Mouse (Mus musculus): ENCODE measurements around the gene Mitf. TPM values are rescaled to one million over a fixed set of nuclear protein-coding genes. Genes with fewer than 3 reads are reported as not detected.

Gene Mitf
- polyA plus RNA-seq, 1 experiment from 2014 or later: 1.1 TPM

GRCm38 (mm10) chr6:98015819-98016218 lies 209.0 kb downstream of the Mitf start:
- ATAC-seq (ENCODE audit: low read depth): no peak
- WGBS: 84% methylated on average over 5 of the region's 5 CpGs
- Histone ChIP-seq H3K4me2 (no peak overlapping the region), H3K9ac (no peak overlapping the region), H3K36me3 (no peaks in the 10 kb centered on the region), H3K27me3 (no peaks in the 10 kb centered on the region), H3K9me3 (no peaks in the 10 kb centered on the region), H3K27ac (replicated peaks) (no peak overlapping the region), H3K4me3 (no peak overlapping the region), H3K4me1 (replicated peaks) (no peaks in the 10 kb centered on the region)

- H3K4me1 ChIP-seq (replicated peaks): no peaks in the 10 kb centered on the region
- H3K36me3 ChIP-seq: no peaks in the 10 kb centered on the region
- WGBS: 82% methylated on average over 1 of the region's 1 CpGs
- ATAC-seq (ENCODE audit: low read depth): no peak
- no peak overlapping the region for H3K4me2 ChIP-seq
- H3K9me3 ChIP-seq: no peaks in the 10 kb centered on the region
- peaks cover 11% of the 10 kb centered on the region; the same call in 1 of the 2 replicates for H3K27me3 ChIP-seq
- no peak overlapping the region for H3K9ac ChIP-seq
- no peak overlapping the region for H3K4me3 ChIP-seq
- no peak overlapping the region for H3K27ac ChIP-seq (replicated peaks)
These were observed 217.0 kb downstream of the Mitf start for GRCm38 (mm10) chr6:98023876-98024275.

- H3K36me3 ChIP-seq: no peaks in the 10 kb centered on the region
- ATAC-seq (ENCODE audit: low read depth): no peak
- H3K27me3 ChIP-seq: peaks cover 72% of the 10 kb centered on the region
- 0 out of 2 replicates have a peak, but pooled peaks cover 4% of the 10 kb centered on the region for H3K4me1 ChIP-seq (replicated peaks)
- H3K4me2 ChIP-seq: no peak overlapping the region
- H3K9me3 ChIP-seq: no peaks in the 10 kb centered on the region
- 27% methylated on average over 3 of the region's 3 CpGs for WGBS
- H3K4me3 ChIP-seq: no peak overlapping the region
- no peak overlapping the region for H3K27ac ChIP-seq (replicated peaks)
- H3K9ac ChIP-seq: no peak overlapping the region
These were observed 231.7 kb downstream of the Mitf start for GRCm38 (mm10) chr6:98038513-98038912.

- Histone ChIP-seq H3K27ac (replicated peaks) (no peak overlapping the region), H3K27me3 (peaks cover 66% of the 10 kb centered on the region), H3K36me3 (no peaks in the 10 kb centered on the region), H3K4me3 (no peak overlapping the region), H3K9me3 (no peaks in the 10 kb centered on the region), H3K4me1 (replicated peaks) (peaks cover 11% of the 10 kb centered on the region), H3K9ac (no peak overlapping the region), H3K4me2 (no peak overlapping the region)
- WGBS: 74% methylated on average over 7 of the region's 7 CpGs
- ATAC-seq (ENCODE audit: low read depth): no peak
These were observed 234.9 kb downstream of the Mitf start for GRCm38 (mm10) chr6:98041795-98042194.

- H3K4me2 ChIP-seq: no peak overlapping the region
- peak; percentile 86 for ATAC-seq (ENCODE audit: low read depth)
- H3K27ac ChIP-seq (replicated peaks): peak overlapping the region; percentile 75
- no peak overlapping the region for H3K9ac ChIP-seq
- peaks cover 32% of the 10 kb centered on the region for H3K4me1 ChIP-seq (replicated peaks)
- WGBS: 22% methylated on average over 11 of the region's 11 CpGs
- H3K27me3 ChIP-seq: peaks cover 45% of the 10 kb centered on the region
- no peak overlapping the region for H3K4me3 ChIP-seq
- H3K9me3 ChIP-seq: no peaks in the 10 kb centered on the region
- no peaks in the 10 kb centered on the region for H3K36me3 ChIP-seq
These were observed 239.7 kb downstream of the Mitf start for GRCm38 (mm10) chr6:98046295-98047108.

- H3K36me3 ChIP-seq: no peaks in the 10 kb centered on the region
- H3K27me3 ChIP-seq: peaks cover 34% of the 10 kb centered on the region
- no peak overlapping the region for H3K4me3 ChIP-seq
- peaks cover 32% of the 10 kb centered on the region for H3K4me1 ChIP-seq (replicated peaks)
- no peak overlapping the region for H3K4me2 ChIP-seq
- peak overlapping the region; percentile 40; the same call in 1 of the 2 replicates for H3K27ac ChIP-seq (replicated peaks)
- H3K9ac ChIP-seq: no peak overlapping the region
- ATAC-seq (ENCODE audit: low read depth): no peak
- WGBS: 53% methylated on average over 6 of the region's 6 CpGs
- no peaks in the 10 kb centered on the region for H3K9me3 ChIP-seq
These were observed 240.9 kb downstream of the Mitf start for GRCm38 (mm10) chr6:98047741-98048140.

GRCm38 (mm10) chr6:98048671-98049438 lies 242.0 kb downstream of the Mitf start:
- Histone ChIP-seq H3K27ac (replicated peaks) (peak overlapping the region; percentile 23), H3K9ac (no peak overlapping the region), H3K4me3 (no peak overlapping the region), H3K4me2 (no peak overlapping the region), H3K4me1 (replicated peaks) (peaks cover 32% of the 10 kb centered on the region), H3K9me3 (no peaks in the 10 kb centered on the region), H3K36me3 (no peaks in the 10 kb centered on the region), H3K27me3 (peaks cover 23% of the 10 kb centered on the region)
- WGBS: 13% methylated on average over 14 of the region's 14 CpGs
- ATAC-seq (ENCODE audit: low read depth): peak; percentile 38; the same call in 1 of the 2 replicates

GRCm38 (mm10) chr6:98049551-98049950 lies 242.7 kb downstream of the Mitf start:
- H3K4me2 ChIP-seq: no peak overlapping the region
- no peak overlapping the region for H3K4me3 ChIP-seq
- peaks cover 20% of the 10 kb centered on the region for H3K27me3 ChIP-seq
- no peak overlapping the region for H3K9ac ChIP-seq
- H3K4me1 ChIP-seq (replicated peaks): peaks cover 32% of the 10 kb centered on the region
- WGBS: 30% methylated on average over 2 of the region's 2 CpGs
- H3K27ac ChIP-seq (replicated peaks): peak overlapping the region; percentile 23; the same call in 1 of the 2 replicates
- no peaks in the 10 kb centered on the region for H3K9me3 ChIP-seq
- ATAC-seq (ENCODE audit: low read depth): no peak
- H3K36me3 ChIP-seq: no peaks in the 10 kb centered on the region

- H3K27ac ChIP-seq (replicated peaks): no peak overlapping the region
- no peaks in the 10 kb centered on the region for H3K9me3 ChIP-seq
- H3K9ac ChIP-seq: no peak overlapping the region
- no peaks in the 10 kb centered on the region; the same call in 1 of the 2 replicates for H3K27me3 ChIP-seq
- 0 out of 2 replicates have a peak, but pooled peaks cover 5% of the 10 kb centered on the region for H3K4me1 ChIP-seq (replicated peaks)
- no peak overlapping the region for H3K4me3 ChIP-seq
- no peaks in the 10 kb centered on the region for H3K36me3 ChIP-seq
- ATAC-seq (ENCODE audit: low read depth): no peak
- 92% methylated on average over 13 of the region's 13 CpGs for WGBS
- no peak overlapping the region for H3K4me2 ChIP-seq
These were observed 255.0 kb downstream of the Mitf start for GRCm38 (mm10) chr6:98061878-98062277.

- Histone ChIP-seq H3K4me3 (no peak overlapping the region), H3K4me1 (replicated peaks) (0 out of 2 replicates have a peak, but pooled peaks cover 5% of the 10 kb centered on the region), H3K36me3 (no peaks in the 10 kb centered on the region), H3K4me2 (no peak overlapping the region), H3K9ac (no peak overlapping the region), H3K9me3 (no peaks in the 10 kb centered on the region), H3K27me3 (no peaks in the 10 kb centered on the region), H3K27ac (replicated peaks) (no peak overlapping the region)
- no peak for ATAC-seq (ENCODE audit: low read depth)
- 25% methylated on average over 5 of the region's 5 CpGs for WGBS
These were observed 258.1 kb downstream of the Mitf start for GRCm38 (mm10) chr6:98064926-98065325.

GRCm38 (mm10) chr6:98066420-98066819 lies 259.6 kb downstream of the Mitf start:
- Histone ChIP-seq H3K9me3 (no peaks in the 10 kb centered on the region), H3K9ac (no peak overlapping the region), H3K4me3 (no peak overlapping the region), H3K4me1 (replicated peaks) (0 out of 2 replicates have a peak, but pooled peaks cover 5% of the 10 kb centered on the region), H3K27me3 (no peaks in the 10 kb centered on the region), H3K27ac (replicated peaks) (no peak overlapping the region), H3K36me3 (no peaks in the 10 kb centered on the region), H3K4me2 (no peak overlapping the region)
- no peak for ATAC-seq (ENCODE audit: low read depth)
- 90% methylated on average over 4 of the region's 4 CpGs for WGBS
